Mouse (Mus musculus): ENCODE results near the gene Smim11. TPM values are rescaled to one million over a fixed set of nuclear protein-coding genes. Genes with fewer than 3 reads are reported as not detected.
A peak's percentile ranks its signal among the peaks of the same experiment; 100 is the strongest.

Gene Smim11
- polyA plus RNA-seq, 1 experiment from 2014 or later: 83.0 TPM

- H3K27ac ChIP-seq (ENCODE audit: low read length): no peak overlapping the region
- no peaks in the 10 kb centered on the region for H3K4me1 ChIP-seq (replicated peaks; ENCODE audit: control insufficient read depth, insufficient read depth, low read length)
- H3K9ac ChIP-seq (replicated peaks; ENCODE audit: low read depth, low read length): no peak overlapping the region
- no peak for ATAC-seq
- no peak overlapping the region for H3K4me2 ChIP-seq (ENCODE audit: low read length)
- WGBS: 92% methylated on average over 10 of the region's 10 CpGs
- H3K36me3 ChIP-seq (ENCODE audit: control insufficient read depth, insufficient read depth): no peaks in the 10 kb centered on the region
- H3K4me3 ChIP-seq (replicated peaks; ENCODE audit: low read length): no peak overlapping the region
- no peaks in the 10 kb centered on the region for H3K9me3 ChIP-seq (ENCODE audit: control insufficient read depth, low read length)
- no peaks in the 10 kb centered on the region for H3K27me3 ChIP-seq (replicated peaks; ENCODE audit: control insufficient read depth, insufficient read depth, low read length)
Measured at GRCm38 (mm10) chr16:92327911-92328310, 26.8 kb downstream of the Smim11 start.

- 82% methylated on average over 5 of the region's 5 CpGs for WGBS
- H3K9me3 ChIP-seq (ENCODE audit: control insufficient read depth, low read length): no peaks in the 10 kb centered on the region
- H3K4me3 ChIP-seq (replicated peaks; ENCODE audit: low read length): no peak overlapping the region
- H3K9ac ChIP-seq (replicated peaks; ENCODE audit: low read depth, low read length): no peak overlapping the region
- H3K4me2 ChIP-seq (ENCODE audit: low read length): no peak overlapping the region
- H3K4me1 ChIP-seq (replicated peaks; ENCODE audit: control insufficient read depth, insufficient read depth, low read length): no peaks in the 10 kb centered on the region
- no peak overlapping the region for H3K27ac ChIP-seq (ENCODE audit: low read length)
- no peaks in the 10 kb centered on the region for H3K36me3 ChIP-seq (ENCODE audit: control insufficient read depth, insufficient read depth)
- 0 out of 2 replicates have a peak, but pooled peaks cover 3% of the 10 kb centered on the region for H3K27me3 ChIP-seq (replicated peaks; ENCODE audit: control insufficient read depth, insufficient read depth, low read length)
- ATAC-seq: no peak
Measured at GRCm38 (mm10) chr16:92330966-92331365, 29.9 kb downstream of the Smim11 start.

GRCm38 (mm10) chr16:92334600-92334999 lies 33.5 kb downstream of the Smim11 start:
- no peaks in the 10 kb centered on the region for H3K4me1 ChIP-seq (replicated peaks; ENCODE audit: control insufficient read depth, insufficient read depth, low read length)
- H3K27ac ChIP-seq (ENCODE audit: low read length): no peak overlapping the region
- 67% methylated on average over 9 of the region's 9 CpGs for WGBS
- H3K9me3 ChIP-seq (ENCODE audit: control insufficient read depth, low read length): no peaks in the 10 kb centered on the region
- H3K4me3 ChIP-seq (replicated peaks; ENCODE audit: low read length): no peak overlapping the region
- no peaks in the 10 kb centered on the region for H3K36me3 ChIP-seq (ENCODE audit: control insufficient read depth, insufficient read depth)
- H3K9ac ChIP-seq (replicated peaks; ENCODE audit: low read depth, low read length): no peak overlapping the region
- no peak overlapping the region for H3K4me2 ChIP-seq (ENCODE audit: low read length)
- H3K27me3 ChIP-seq (replicated peaks; ENCODE audit: control insufficient read depth, insufficient read depth, low read length): 0 out of 2 replicates have a peak, but pooled peaks cover 3% of the 10 kb centered on the region
- ATAC-seq: no peak

GRCm38 (mm10) chr16:92336280-92336679 lies 35.2 kb downstream of the Smim11 start:
- Histone ChIP-seq H3K4me2 (ENCODE audit: low read length) (no peak overlapping the region), H3K9ac (replicated peaks; ENCODE audit: low read depth, low read length) (no peak overlapping the region), H3K36me3 (ENCODE audit: control insufficient read depth, insufficient read depth) (no peaks in the 10 kb centered on the region), H3K27me3 (replicated peaks; ENCODE audit: control insufficient read depth, insufficient read depth, low read length) (0 out of 2 replicates have a peak, but pooled peaks cover 3% of the 10 kb centered on the region), H3K9me3 (ENCODE audit: control insufficient read depth, low read length) (no peaks in the 10 kb centered on the region), H3K4me1 (replicated peaks; ENCODE audit: control insufficient read depth, insufficient read depth, low read length) (no peaks in the 10 kb centered on the region; the same call in none of the 2 replicates), H3K4me3 (replicated peaks; ENCODE audit: low read length) (no peak overlapping the region), H3K27ac (ENCODE audit: low read length) (no peak overlapping the region)
- peak; percentile 48 for ATAC-seq
- WGBS: 7% methylated on average over 9 of the region's 9 CpGs

- no peaks in the 10 kb centered on the region for H3K9me3 ChIP-seq (ENCODE audit: control insufficient read depth, low read length)
- 29% methylated on average over 27 of the region's 27 CpGs for WGBS
- no peaks in the 10 kb centered on the region for H3K36me3 ChIP-seq (ENCODE audit: control insufficient read depth, insufficient read depth)
- ATAC-seq: peak; percentile 79
- no peak overlapping the region for H3K27ac ChIP-seq (ENCODE audit: low read length)
- H3K4me2 ChIP-seq (ENCODE audit: low read length): peak overlapping the region; percentile 48
- no peaks in the 10 kb centered on the region; the same call in none of the 2 replicates for H3K4me1 ChIP-seq (replicated peaks; ENCODE audit: control insufficient read depth, insufficient read depth, low read length)
- H3K27me3 ChIP-seq (replicated peaks; ENCODE audit: control insufficient read depth, insufficient read depth, low read length): no peaks in the 10 kb centered on the region
- H3K4me3 ChIP-seq (replicated peaks; ENCODE audit: low read length): peak overlapping the region; percentile 30
- H3K9ac ChIP-seq (replicated peaks; ENCODE audit: low read depth, low read length): 0 out of 2 replicates have a peak overlapping the region, but pooled peaks have one; percentile 12
Measured at GRCm38 (mm10) chr16:92340612-92341511, 39.8 kb downstream of the Smim11 start.

- WGBS: 73% methylated on average over 11 of the region's 11 CpGs
- no peak overlapping the region for H3K27ac ChIP-seq (ENCODE audit: low read length)
- no peak overlapping the region for H3K4me3 ChIP-seq (replicated peaks; ENCODE audit: low read length)
- no peak for ATAC-seq
- H3K9me3 ChIP-seq (ENCODE audit: control insufficient read depth, low read length): no peaks in the 10 kb centered on the region
- no peak overlapping the region for H3K4me2 ChIP-seq (ENCODE audit: low read length)
- no peaks in the 10 kb centered on the region for H3K36me3 ChIP-seq (ENCODE audit: control insufficient read depth, insufficient read depth)
- no peak overlapping the region for H3K9ac ChIP-seq (replicated peaks; ENCODE audit: low read depth, low read length)
- H3K4me1 ChIP-seq (replicated peaks; ENCODE audit: control insufficient read depth, insufficient read depth, low read length): no peaks in the 10 kb centered on the region; the same call in 1 of the 2 replicates
- no peaks in the 10 kb centered on the region for H3K27me3 ChIP-seq (replicated peaks; ENCODE audit: control insufficient read depth, insufficient read depth, low read length)
Measured at GRCm38 (mm10) chr16:92345177-92345576, 44.1 kb downstream of the Smim11 start.

- Histone ChIP-seq H3K36me3 (ENCODE audit: control insufficient read depth, insufficient read depth) (no peaks in the 10 kb centered on the region), H3K4me3 (replicated peaks; ENCODE audit: low read length) (no peak overlapping the region), H3K9me3 (ENCODE audit: control insufficient read depth, low read length) (no peaks in the 10 kb centered on the region), H3K27me3 (replicated peaks; ENCODE audit: control insufficient read depth, insufficient read depth, low read length) (no peaks in the 10 kb centered on the region), H3K4me1 (replicated peaks; ENCODE audit: control insufficient read depth, insufficient read depth, low read length) (no peaks in the 10 kb centered on the region), H3K27ac (ENCODE audit: low read length) (no peak overlapping the region), H3K4me2 (ENCODE audit: low read length) (no peak overlapping the region), H3K9ac (replicated peaks; ENCODE audit: low read depth, low read length) (no peak overlapping the region)
- WGBS: 60% methylated on average over 13 of the region's 13 CpGs
- no peak for ATAC-seq
Measured at GRCm38 (mm10) chr16:92346297-92346916, 45.3 kb downstream of the Smim11 start.

- H3K27me3 ChIP-seq (replicated peaks; ENCODE audit: control insufficient read depth, insufficient read depth, low read length): no peaks in the 10 kb centered on the region
- H3K4me1 ChIP-seq (replicated peaks; ENCODE audit: control insufficient read depth, insufficient read depth, low read length): no peaks in the 10 kb centered on the region
- H3K4me3 ChIP-seq (replicated peaks; ENCODE audit: low read length): no peak overlapping the region
- no peak overlapping the region for H3K9ac ChIP-seq (replicated peaks; ENCODE audit: low read depth, low read length)
- 79% methylated on average over 12 of the region's 12 CpGs for whole genome bisulfite sequencing
- H3K27ac ChIP-seq (ENCODE audit: low read length): no peak overlapping the region
- no peak overlapping the region for H3K4me2 ChIP-seq (ENCODE audit: low read length)
- ATAC-seq: no peak
- no peaks in the 10 kb centered on the region for H3K36me3 ChIP-seq (ENCODE audit: control insufficient read depth, insufficient read depth)
- no peaks in the 10 kb centered on the region for H3K9me3 ChIP-seq (ENCODE audit: control insufficient read depth, low read length)
Measured at GRCm38 (mm10) chr16:92348941-92349340, 47.9 kb downstream of the Smim11 start.

- WGBS: 85% methylated on average over 12 of the region's 12 CpGs
- no peaks in the 10 kb centered on the region; the same call in 1 of the 2 replicates for H3K4me1 ChIP-seq (replicated peaks; ENCODE audit: control insufficient read depth, insufficient read depth, low read length)
- H3K4me2 ChIP-seq (ENCODE audit: low read length): no peak overlapping the region
- no peaks in the 10 kb centered on the region for H3K36me3 ChIP-seq (ENCODE audit: control insufficient read depth, insufficient read depth)
- ATAC-seq: no peak
- no peaks in the 10 kb centered on the region for H3K9me3 ChIP-seq (ENCODE audit: control insufficient read depth, low read length)
- H3K27me3 ChIP-seq (replicated peaks; ENCODE audit: control insufficient read depth, insufficient read depth, low read length): no peaks in the 10 kb centered on the region
- H3K4me3 ChIP-seq (replicated peaks; ENCODE audit: low read length): no peak overlapping the region
- H3K9ac ChIP-seq (replicated peaks; ENCODE audit: low read depth, low read length): no peak overlapping the region
- H3K27ac ChIP-seq (ENCODE audit: low read length): no peak overlapping the region
Measured at GRCm38 (mm10) chr16:92353295-92353694, 52.2 kb downstream of the Smim11 start.

Data from forebrain, embryonic 16.5 days (tissue).